Mouse (Mus musculus) liver, embryonic 11.5 days (tissue): ENCODE data around the gene Sbno2. TPM values are rescaled to one million over a fixed set of nuclear protein-coding genes. Genes with fewer than 3 reads are reported as not detected.

ENCODE experiments used
- ATAC-seq: fragments of 200-750 bp; cut with Nextera tagmentation; replicated peaks from 2 replicates; pipeline ENCODE4 v1.8.0; 2017; ENCODE audit warnings: moderate number of reproducible peaks, mild to moderate bottlenecking, moderate TSS enrichment, moderate library complexity; ENCODE audit not compliant: low FRiP score
- DNase-seq: peaks from one replicate; pipeline ENCODE4 v3.0.0-alpha.2; 2017; ENCODE audit warnings: low spot score
- H3K27ac ChIP-seq: fragments of 300-500 bp; sonication (generic); 2 replicates; pipeline ENCODE4 v1.5.1; 2014; ENCODE audit warnings: mild to moderate bottlenecking, low read depth, low read length, control low read depth
- H3K27me3 ChIP-seq: fragments of 300-500 bp; sonication (generic); replicated peaks from 2 replicates; pipeline ENCODE4 v1.6.1; 2014; ENCODE audit warnings: low read length, mixed read lengths; ENCODE audit not compliant: control insufficient read depth, insufficient read depth
- H3K36me3 ChIP-seq: fragments of 300-500 bp; sonication (generic); 2 replicates; pipeline ENCODE4 v1.6.1; 2014; ENCODE audit warnings: mild to moderate bottlenecking, low read length, moderate library complexity, mixed read lengths; ENCODE audit not compliant: control insufficient read depth, insufficient read depth
- H3K4me1 ChIP-seq: fragments of 300-500 bp; sonication (generic); replicated peaks from 2 replicates; pipeline ENCODE4 v1.6.1; 2014; ENCODE audit warnings: low read length, mixed read lengths; ENCODE audit not compliant: control insufficient read depth, insufficient read depth
- H3K4me2 ChIP-seq: fragments of 300-500 bp; sonication (generic); 2 replicates; pipeline ENCODE4 v1.6.1; 2014; ENCODE audit warnings: mild to moderate bottlenecking, control low read depth, moderate library complexity
- H3K4me3 ChIP-seq: fragments of 300-500 bp; sonication (generic); 2 replicates; pipeline ENCODE4 v1.5.1; 2014; ENCODE audit warnings: low read depth, low read length, control low read depth
- H3K9ac ChIP-seq: fragments of 300-500 bp; sonication (generic); 2 replicates; pipeline ENCODE4 v1.6.1; 2014; ENCODE audit warnings: low read depth, low read length, control low read depth
- H3K9me3 ChIP-seq: fragments of 300-500 bp; sonication (generic); 2 replicates; pipeline ENCODE4 v1.6.1; 2016; ENCODE audit warnings: low read length, inconsistent platforms, mixed read lengths; ENCODE audit not compliant: control insufficient read depth
- WGBS: fragments of 180-500 bp; shearing (Covaris S2); extraction: QIAGEN DNeasy Blood & Tissue Kit; methylation state at CpG from one replicate; pipeline ENCODE4 v1.1.7; 2014; 5-methylcytosine and 5-hydroxymethylcytosine counted together
- polyA plus RNA-seq: library from polyadenylated mRNA; unstranded; fragments of >200 nt; fragmentation: Nextera tagmentation; extraction: Ambion mirVana; gene quantifications from 2 replicates; pipeline ENCODE4 v1.2.1, GENCODE M21; 2014

The Sbno2 gene
- polyA plus RNA-seq, 1 experiment from 2014 or later: 19.2 TPM

GRCm38 (mm10) chr10:80133226-80133849, 28.0 kb upstream of the Sbno2 start:
- H3K27ac ChIP-seq: no peak overlapping the region
- DNase-seq (no peak), ATAC-seq (no peak)
- H3K9me3 ChIP-seq: no peaks in the 10 kb centered on the region
- peaks cover 29% of the 10 kb centered on the region for H3K36me3 ChIP-seq
- peaks cover 27% of the 10 kb centered on the region for H3K27me3 ChIP-seq
- no peak overlapping the region for H3K4me2 ChIP-seq
- H3K4me1 ChIP-seq: peaks cover 30% of the 10 kb centered on the region
- no peak overlapping the region for H3K4me3 ChIP-seq
- no peak overlapping the region for H3K9ac ChIP-seq
- WGBS: 77% methylated on average over 8 of the region's 8 CpGs

- Histone ChIP-seq H3K4me1 (peaks cover 16% of the 10 kb centered on the region), H3K27ac (no peak overlapping the region), H3K36me3 (peaks cover 42% of the 10 kb centered on the region), H3K27me3 (peaks cover 15% of the 10 kb centered on the region), H3K9me3 (no peaks in the 10 kb centered on the region), H3K4me2 (peak overlapping the region; percentile 27), H3K9ac (no peak overlapping the region), H3K4me3 (no peak overlapping the region)
- DNase-seq (no peak), ATAC-seq (no peak)
- 51% methylated on average over 27 of the region's 27 CpGs for WGBS
Measured at GRCm38 (mm10) chr10:80131952-80132350, 26.6 kb upstream of the Sbno2 start.

- Histone ChIP-seq H3K4me3 (no peak overlapping the region; the same call in 1 of the 2 replicates), H3K4me1 (peaks cover 11% of the 10 kb centered on the region), H3K4me2 (peak overlapping the region; percentile 27), H3K27ac (no peak overlapping the region), H3K9ac (no peak overlapping the region), H3K9me3 (no peaks in the 10 kb centered on the region), H3K27me3 (peaks cover 10% of the 10 kb centered on the region), H3K36me3 (peaks cover 48% of the 10 kb centered on the region)
- WGBS: 27% methylated on average over 54 of the region's 55 CpGs
- DNase-seq (no peak), ATAC-seq (0 out of 2 replicates have a peak, but pooled peaks have one; percentile 25)
Measured at GRCm38 (mm10) chr10:80131316-80131951, 26.1 kb upstream of the Sbno2 start.

- no peak for ATAC-seq
- H3K27me3 ChIP-seq: peaks cover 1% of the 10 kb centered on the region
- no peak overlapping the region; the same call in 1 of the 2 replicates for H3K4me2 ChIP-seq
- H3K9ac ChIP-seq: no peak overlapping the region
- no peak for DNase-seq
- no peak overlapping the region for H3K4me3 ChIP-seq
- H3K4me1 ChIP-seq: peaks cover 10% of the 10 kb centered on the region
- no peak overlapping the region for H3K27ac ChIP-seq
- peaks cover 57% of the 10 kb centered on the region for H3K36me3 ChIP-seq
- no peaks in the 10 kb centered on the region for H3K9me3 ChIP-seq
- WGBS: 77% methylated on average over 18 of the region's 18 CpGs
Measured at GRCm38 (mm10) chr10:80130403-80131031, 25.1 kb upstream of the Sbno2 start.

- peaks cover 14% of the 10 kb centered on the region for H3K4me1 ChIP-seq
- peaks cover 63% of the 10 kb centered on the region for H3K36me3 ChIP-seq
- DNase-seq: no peak
- no peak for ATAC-seq
- no peaks in the 10 kb centered on the region for H3K9me3 ChIP-seq
- no peak overlapping the region for H3K27ac ChIP-seq
- WGBS: 91% methylated on average over 9 of the region's 9 CpGs
- no peaks in the 10 kb centered on the region for H3K27me3 ChIP-seq
- H3K9ac ChIP-seq: no peak overlapping the region
- H3K4me2 ChIP-seq: no peak overlapping the region
- no peak overlapping the region for H3K4me3 ChIP-seq
Measured at GRCm38 (mm10) chr10:80129846-80130245, 24.5 kb upstream of the Sbno2 start.

- Histone ChIP-seq H3K27me3 (no peaks in the 10 kb centered on the region), H3K4me2 (no peak overlapping the region), H3K27ac (no peak overlapping the region; the same call in 1 of the 2 replicates), H3K36me3 (peaks cover 70% of the 10 kb centered on the region), H3K9me3 (no peaks in the 10 kb centered on the region), H3K9ac (no peak overlapping the region), H3K4me1 (peaks cover 31% of the 10 kb centered on the region), H3K4me3 (no peak overlapping the region)
- 96% methylated on average over 8 of the region's 8 CpGs for WGBS
- ATAC-seq: no peak
- no peak for DNase-seq
Measured at GRCm38 (mm10) chr10:80127920-80128319, 22.5 kb upstream of the Sbno2 start.

GRCm38 (mm10) chr10:80123932-80124562, 18.7 kb upstream of the Sbno2 start:
- 77% methylated on average over 9 of the region's 9 CpGs for WGBS
- ATAC-seq (peak; percentile 81), DNase-seq (peak; percentile 32)
- Histone ChIP-seq H3K9me3 (no peaks in the 10 kb centered on the region), H3K4me3 (no peak overlapping the region; the same call in 1 of the 2 replicates), H3K36me3 (peaks cover 73% of the 10 kb centered on the region), H3K4me1 (peaks cover 29% of the 10 kb centered on the region), H3K4me2 (peak overlapping the region; percentile 41), H3K9ac (peak overlapping the region; percentile 42), H3K27ac (peak overlapping the region; percentile 54; the same call in 1 of the 2 replicates), H3K27me3 (no peaks in the 10 kb centered on the region)

- no peak overlapping the region for H3K27ac ChIP-seq
- ATAC-seq (no peak), DNase-seq (no peak)
- H3K36me3 ChIP-seq: peaks cover 52% of the 10 kb centered on the region
- no peaks in the 10 kb centered on the region for H3K27me3 ChIP-seq
- no peaks in the 10 kb centered on the region for H3K9me3 ChIP-seq
- WGBS: 52% methylated on average over 2 of the region's 2 CpGs
- peaks cover 50% of the 10 kb centered on the region for H3K4me1 ChIP-seq
- no peak overlapping the region for H3K9ac ChIP-seq
- H3K4me3 ChIP-seq: no peak overlapping the region
- no peak overlapping the region for H3K4me2 ChIP-seq
Measured at GRCm38 (mm10) chr10:80121639-80122038, 16.3 kb upstream of the Sbno2 start.
